Mouse (Mus musculus) T-helper 17 cell (primary cell): Measurements from ENCODE around the gene Mllt11.

Experiments used
- in situ Hi-C, 2 experiments: fragments of 300-600 bp; cut with MboI, MseI; formaldehyde crosslinking; loops; 1 replicate in 1 of 2; 2 replicates in 1 of 2; pipeline ENCODE4 v1.15.1; 2025; ENCODE audit warnings: high pct_unique_total_duplicates in 2 of 2

The Mllt11 gene

DNA sequence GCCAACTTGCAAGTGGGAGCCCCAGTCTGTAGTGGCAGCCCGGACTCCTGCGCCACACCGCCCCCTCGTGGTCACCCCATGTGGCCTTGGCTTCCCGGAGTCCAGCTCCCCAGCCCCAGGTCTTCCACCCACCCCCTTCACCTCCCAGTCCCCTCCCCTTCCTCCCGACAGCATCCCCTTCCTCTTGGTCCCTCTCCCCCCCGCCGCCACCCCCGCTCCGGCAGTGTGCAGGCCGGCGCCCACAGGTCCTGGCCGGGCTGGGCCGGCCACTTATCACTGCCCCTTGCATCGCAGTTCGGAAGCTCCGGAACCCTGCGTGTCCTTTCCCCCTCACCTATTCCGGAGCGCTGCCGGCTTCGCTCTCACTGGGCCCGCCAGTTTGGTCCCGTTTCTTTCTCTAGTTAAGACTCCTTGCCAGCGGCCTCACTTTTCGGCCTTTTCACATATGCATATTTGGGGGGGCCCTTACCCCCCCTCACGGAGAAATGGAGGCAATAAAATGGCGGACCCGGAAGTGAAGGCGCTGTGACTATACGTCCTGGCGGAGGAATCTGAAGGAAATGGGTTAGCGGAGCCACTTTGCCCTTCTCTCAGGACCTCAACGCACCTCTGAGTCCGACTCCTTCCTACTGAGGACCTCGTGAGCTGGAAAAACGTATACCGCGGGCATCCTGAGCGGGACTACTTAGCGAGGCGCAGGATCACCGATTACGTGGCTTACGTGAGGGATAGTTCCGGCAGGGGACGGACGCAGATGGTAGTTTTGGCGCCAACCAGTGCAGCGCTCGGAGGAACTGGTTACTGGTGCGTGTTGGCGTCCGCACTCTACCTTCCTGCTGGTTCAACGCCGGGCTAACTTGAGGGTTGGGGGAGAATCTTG is 14.5 kb downstream of the Mllt11 start, which contains the start of gene Gabpb2:
Gabpb2 (minus strand) TSS at position 662 of the 880 bp plus-strand sequence.
- in situ Hi-C loops, result no loop called here

DNA sequence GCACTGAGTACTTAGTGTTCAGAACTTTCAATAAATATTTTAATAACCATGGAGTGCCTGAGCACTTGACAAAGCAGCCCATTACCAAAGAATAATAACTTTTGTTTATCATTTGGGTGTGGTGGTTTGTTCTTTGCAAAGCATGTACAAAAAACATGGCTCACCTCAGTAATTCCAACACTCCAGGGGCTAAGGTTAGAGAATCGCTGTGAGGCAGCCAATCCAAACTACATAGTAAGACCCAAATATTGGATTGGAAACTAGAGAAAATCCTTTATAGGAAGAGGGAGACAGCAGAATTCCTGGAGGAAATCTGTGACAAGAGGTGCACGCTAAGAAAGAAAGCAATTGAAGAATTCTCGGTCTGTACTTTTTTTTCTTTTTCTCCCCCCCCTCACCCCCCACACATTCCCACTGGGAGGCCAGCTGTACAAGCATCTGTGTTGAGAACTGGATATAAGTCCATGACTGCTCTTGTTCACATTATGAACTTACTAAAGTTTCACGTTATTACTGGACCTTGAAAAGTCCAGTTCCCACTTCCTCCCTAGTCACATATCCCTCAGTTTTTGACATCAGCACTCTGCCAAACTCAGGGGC is 15.2 kb downstream of the Mllt11 start:
- in situ Hi-C loops, result no loop called here

DNA sequence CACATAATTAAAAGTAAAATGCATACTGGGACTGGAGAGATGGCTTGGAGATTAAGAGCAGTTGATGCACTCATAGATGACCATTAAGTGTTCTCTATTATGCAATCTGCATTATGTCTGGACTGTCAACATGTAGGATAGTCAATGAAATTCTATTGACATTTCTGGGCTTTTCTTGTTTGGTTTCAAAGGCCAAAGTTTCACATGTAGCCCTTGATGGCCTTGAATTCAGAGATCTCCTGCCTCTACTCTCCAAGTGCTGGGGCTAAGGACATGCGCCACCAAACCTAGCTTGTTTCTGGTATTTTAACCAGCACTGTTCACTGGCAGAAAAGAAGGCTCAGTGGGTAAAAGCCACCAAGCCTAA is 18.4 kb downstream of the Mllt11 start:
- in situ Hi-C loops, result loop anchor here in 1 of 2 experiments (5.0 kb wide), 1 partner anchor 71 kb away; the partner anchor contains the start of gene Tnfaip8l2

DNA sequence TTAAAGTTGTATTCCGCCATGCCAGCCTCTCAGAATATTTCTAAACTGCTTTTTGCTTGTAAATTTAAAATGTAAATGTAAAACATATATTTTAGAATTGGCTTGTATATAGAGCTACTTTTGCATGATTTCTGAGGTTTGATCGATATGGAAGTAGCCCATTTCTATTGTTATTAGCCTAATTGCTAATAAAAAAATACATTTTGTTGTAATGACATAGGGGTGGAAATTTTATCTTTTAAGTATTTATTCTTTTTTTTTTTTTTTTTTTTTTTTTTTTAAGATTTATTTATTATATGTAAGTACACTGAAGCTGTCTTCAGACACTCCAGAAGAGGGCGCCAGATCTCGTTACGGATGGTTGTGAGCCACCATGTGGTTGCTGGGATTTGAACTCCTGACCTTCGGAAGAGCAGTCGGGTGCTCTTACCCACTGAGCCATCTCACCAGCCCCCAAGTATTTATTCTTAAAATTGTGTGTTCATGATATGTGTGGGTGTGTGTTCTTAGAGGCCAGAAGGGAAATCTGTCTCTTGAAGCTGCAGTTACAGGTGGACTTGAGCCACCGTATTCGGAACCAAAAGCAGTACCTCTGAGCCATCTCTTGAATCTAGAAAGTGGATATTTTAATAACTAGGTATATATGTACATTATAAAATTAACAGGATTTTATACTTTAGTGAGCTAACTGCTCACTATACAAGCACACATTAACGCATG is 18.9 kb downstream of the Mllt11 start:
- in situ Hi-C loops, result loop anchor here in 1 of 2 experiments (5.0 kb wide), 1 partner anchor 71 kb away; the partner anchor contains the start of gene Tnfaip8l2

DNA sequence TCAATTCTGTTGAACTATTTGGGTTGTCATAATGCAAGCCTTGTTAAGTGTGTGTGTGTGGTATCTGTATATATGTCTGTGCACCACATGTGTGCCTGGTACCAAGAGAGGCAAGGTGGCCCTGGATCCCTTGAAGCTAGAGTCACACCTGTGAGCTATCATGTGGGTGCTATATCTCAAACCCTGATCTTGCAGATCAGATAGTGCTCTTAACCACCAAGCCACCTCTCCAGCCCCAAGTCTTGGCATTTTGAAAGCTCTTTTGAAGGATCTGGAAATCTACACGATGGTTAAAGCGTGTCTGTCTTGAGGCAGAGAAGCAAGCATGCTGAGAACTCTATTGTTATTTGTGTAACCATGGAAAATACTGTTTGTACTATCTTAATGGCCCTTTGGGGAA is 21.4 kb downstream of the Mllt11 start:
- in situ Hi-C loops, result loop anchor here in 1 of 2 experiments (5.0 kb wide), 1 partner anchor 68 kb away; the partner anchor contains the start of gene Tnfaip8l2

DNA sequence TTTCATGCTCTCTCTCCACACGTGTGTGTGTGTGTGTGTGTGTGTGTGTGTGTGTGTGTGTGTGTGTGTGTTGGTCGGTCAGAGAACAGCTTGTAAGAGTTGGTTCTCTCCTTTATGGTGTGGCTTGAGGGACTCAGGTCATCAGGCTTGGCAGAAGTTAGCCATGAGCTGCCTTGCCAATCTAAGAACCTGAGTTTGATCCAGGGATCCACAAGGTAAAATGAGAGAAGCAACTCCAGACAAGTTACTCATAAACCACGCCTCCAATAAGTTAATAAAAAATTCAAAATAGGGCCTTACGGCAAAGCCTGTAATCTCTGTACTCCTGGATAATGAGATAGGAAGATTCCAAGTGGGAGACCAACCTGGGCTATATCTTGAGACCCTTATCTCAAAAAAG is 23.7 kb downstream of the Mllt11 start:
- in situ Hi-C loops, result loop anchor here in 1 of 2 experiments (5.0 kb wide), 1 partner anchor 49 kb away; no protein-coding TSS in a partner anchor

DNA sequence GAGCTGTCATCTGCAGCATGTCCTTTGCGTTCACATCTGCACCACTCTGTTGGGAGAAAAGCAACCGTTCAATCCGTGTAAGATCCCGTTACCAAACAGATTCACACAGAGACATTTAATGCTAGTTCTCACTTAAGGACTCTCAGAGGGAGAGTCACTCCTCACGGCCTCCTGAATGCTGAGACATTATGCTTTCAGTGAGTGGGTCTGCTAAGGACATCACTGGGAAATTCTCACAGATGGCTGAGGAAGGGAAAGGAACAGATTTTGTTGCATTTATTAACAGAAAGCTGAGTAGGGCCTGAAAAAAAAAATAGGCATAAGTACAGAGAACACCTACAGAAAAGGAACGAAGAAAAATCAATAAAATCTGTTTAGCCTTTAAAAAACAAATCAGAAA is 28.1 kb downstream of the Mllt11 start:
- in situ Hi-C loops, result no loop called here

DNA sequence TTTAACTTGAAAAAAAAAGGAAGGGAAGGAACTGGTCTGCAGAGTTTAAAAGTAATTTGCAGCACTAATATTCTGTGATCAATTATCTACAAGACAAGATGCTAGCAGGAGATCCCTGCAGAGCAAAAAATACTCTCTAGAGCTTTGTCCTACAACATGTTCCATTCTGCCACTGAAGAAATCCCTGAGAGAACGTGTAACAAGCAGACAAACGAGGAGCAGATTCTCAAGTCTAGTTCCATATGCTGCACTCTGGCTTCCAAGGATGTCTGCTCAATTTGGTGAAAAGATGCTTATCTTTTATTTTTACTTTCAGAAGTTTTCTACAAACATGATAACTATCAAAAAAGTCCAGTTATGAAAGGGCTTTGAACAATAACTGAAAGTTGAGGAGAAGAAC is 31.4 kb downstream of the Mllt11 start:
- in situ Hi-C loops, result no loop called here

DNA sequence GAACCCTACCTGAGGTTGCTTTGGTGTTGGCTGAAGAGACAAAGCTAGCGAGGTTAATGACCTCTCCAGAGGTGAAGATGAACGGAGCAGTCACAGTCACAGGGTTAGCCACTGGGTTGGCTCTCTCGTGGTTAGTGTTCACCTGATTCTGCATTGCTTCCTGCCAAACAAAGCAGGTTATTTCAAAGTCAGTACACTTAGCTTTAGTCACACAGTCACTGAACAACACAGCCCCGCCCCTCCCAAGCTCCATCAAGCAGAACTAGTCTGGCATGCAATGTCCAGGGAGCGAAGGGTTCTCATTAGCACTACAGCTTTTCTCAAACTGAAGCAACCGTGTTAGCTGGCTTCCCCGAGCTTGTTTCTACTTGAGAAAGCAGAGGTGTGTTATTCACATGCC is 31.8 kb downstream of the Mllt11 start:
- in situ Hi-C loops, result no loop called here

DNA sequence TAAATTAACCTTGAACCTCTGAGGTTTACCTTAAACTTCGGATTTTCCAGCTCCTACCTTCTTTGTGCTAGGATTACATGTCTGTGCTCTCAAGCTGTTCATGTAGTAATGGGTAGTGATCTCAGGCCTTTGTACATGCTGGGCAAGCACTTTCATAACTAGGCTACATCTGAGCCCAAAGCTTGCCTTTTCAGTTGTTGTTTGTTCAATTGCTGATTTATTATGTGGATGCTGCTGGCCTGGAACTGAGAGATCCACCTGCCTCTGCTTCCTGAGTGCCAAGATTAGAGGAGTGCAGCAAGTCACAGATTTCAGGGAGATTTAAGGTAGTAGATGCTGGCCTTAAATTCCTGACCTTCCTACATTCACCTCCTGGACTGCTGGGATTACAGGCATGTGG is 32.9 kb downstream of the Mllt11 start:
- in situ Hi-C loops, result no loop called here

DNA sequence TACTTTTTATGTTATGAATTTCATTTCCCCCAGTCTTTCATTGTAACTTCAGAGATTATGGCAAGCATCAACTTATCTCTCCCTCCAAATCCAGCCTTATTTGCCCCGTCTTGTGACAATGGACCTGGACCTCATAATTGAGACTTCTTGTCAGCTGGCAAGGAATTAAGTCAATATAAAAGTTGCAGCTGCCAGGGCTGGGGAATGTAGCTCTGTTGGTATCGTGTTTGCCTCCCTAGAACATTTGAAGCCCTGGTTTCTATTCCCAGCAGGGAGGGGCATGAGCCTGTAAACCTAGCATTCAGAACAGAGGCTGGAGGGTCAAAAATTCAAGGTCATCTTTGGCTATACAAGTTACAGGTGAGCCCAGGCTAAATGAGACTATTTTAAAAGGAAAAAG is 36.2 kb downstream of the Mllt11 start:
- in situ Hi-C loops, result no loop called here

DNA sequence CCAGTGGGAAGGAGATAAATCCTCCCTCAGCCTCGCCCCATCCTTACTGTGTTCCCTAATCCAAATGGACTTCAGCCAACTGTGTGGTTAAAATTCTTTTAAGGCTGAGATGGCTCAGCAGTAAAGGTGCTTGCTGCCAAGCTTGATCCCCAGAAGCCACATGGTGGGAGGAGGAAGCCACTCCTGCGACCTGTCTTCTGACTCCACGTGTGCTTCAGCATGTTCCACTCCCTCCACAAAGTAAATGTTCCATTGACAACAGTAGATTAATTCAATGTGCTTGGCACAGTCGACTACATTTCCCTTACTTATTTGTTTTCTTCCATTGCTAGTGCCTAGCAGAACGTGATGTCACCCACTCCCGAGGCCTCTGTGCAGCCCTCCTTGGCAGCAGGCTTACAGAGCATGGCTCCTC is 37.2 kb downstream of the Mllt11 start:
- in situ Hi-C loops, result no loop called here

DNA sequence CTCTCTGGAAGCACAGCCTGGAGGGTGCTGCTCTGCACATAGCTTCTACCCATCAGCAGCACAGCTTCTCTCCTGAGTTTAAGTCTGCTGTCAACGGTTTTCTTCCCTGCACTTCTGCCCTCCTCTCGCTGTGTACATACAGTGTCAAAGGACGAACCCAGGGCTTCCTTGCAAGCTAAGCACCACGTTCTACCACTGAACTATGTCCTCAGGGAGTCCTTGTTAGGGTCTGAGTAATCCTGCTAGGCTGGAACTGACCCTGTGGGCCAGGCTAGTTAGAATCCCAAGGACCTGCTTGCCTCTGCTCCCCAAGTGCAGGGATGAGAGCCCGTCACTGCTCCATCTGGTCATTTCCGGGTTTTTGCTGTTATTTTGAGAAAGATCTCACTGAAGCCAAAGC is 45.1 kb downstream of the Mllt11 start:
- in situ Hi-C loops, result no loop called here

DNA sequence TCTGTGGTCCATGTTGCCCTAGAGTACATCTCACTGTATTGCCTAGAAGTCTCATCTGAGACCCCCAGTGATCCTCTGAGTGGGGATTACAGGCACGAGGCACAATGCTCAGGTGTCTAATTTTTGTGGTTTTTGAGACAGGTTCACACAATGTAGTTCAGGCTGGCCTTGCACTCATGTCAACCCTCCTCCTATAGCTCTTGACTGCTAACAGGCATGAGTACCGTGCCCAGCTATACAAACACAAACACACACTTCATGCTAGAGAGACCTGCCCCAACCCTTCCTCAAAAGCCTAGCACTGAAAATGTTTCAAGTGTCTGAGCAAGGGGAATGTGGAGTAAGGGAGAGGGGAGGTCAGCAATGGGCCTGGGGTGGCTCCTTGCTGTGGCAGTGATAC is 45.9 kb downstream of the Mllt11 start:
- in situ Hi-C loops, result no loop called here

DNA sequence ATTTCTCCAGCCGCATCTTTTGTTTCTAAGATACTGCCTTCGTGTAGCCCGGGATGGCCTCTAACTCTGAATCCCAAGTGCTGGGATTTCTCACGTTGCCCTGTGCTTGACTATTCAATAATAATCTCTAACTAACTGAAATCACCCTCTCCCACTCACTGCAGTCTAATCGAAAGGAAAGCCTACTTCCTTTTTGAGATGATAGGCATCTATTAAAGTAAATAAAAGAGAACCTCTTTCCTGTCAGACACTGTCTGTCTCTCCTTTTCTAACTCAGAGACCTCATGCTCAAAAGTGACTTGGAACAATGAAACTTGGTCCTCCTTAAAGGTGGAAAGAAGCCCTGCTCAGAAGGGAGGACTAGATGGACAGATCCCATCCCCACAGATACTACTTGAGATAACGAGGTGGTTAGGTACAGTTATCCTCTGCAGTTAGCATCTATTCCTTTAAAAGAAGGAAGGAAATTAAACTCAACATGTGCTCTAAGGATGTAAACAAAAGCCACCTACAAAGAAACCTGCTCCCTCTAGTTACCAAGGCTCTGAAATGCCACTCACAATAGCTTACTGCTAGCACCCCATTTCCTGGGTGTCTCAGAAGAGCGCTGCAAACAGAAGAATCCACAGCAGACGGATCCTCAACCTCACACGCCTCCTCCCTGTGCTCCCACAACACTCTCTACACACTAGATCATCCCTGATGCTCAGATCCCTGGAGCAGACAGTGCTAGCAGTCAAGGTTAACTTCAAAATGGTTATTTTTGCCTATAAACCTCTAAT is 47.0 kb downstream of the Mllt11 start:
- in situ Hi-C loops, result no loop called here

DNA sequence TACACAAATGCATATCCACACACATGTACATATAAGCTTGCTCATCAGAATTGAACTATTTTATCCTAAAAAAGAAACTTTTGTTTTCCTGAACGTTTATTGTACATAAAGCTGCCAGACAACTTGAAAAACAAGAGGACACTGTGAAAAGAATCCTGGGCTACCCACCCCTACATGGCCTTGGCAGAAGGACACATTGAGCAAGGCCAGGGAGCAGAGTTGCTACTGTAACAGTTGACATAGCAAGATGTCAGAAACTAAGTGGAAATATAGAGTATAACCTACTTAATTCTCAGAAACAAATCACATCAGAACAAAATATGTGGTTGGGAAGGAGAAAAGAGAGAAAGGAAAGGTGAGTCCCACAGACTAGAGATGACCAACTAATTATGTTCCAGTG is 50.1 kb downstream of the Mllt11 start:
- in situ Hi-C loops, result no loop called here

DNA sequence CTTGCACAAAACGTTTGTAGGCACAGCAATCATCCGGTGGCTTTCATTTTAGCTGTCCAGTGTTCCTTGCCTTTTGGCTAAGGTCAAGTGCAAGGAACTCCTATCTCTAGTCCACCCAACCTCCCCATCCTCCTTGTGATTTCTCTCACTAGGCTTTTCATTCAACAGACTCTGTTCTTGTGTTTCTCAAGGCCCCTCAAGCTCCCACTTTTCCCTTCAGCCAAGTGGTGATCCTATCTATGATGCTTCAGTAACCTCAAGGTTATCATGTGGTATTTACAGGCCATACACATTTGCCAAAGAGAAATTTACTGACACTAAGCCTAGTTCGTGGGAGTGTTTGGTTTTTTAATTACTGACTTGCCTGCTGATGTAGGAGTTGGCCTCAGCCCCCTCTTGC is 52.1 kb downstream of the Mllt11 start:
- in situ Hi-C loops, result loop anchor here in 1 of 2 experiments (10.0 kb wide), 1 partner anchor 585 kb away; no protein-coding TSS in a partner anchor

DNA sequence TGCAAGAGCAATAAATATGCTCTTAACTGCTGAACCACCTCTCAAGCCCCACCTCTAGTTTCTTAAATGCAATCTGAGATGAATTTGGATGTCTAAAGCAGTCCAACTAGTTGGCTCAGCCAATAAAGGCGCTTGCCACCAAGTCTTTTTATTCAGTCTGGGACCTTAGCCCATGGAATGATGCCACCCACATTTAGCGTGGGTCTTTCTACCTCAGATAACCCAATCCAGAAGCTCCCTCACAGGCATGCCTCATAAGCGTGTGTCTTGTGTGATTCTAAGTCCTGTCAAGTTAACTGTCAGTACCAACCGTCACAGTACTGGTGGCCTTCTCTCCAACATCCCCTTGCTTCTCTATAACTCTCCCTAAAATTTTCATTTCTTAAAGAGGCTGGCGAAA is 53.0 kb downstream of the Mllt11 start:
- in situ Hi-C loops, result loop anchor here in 1 of 2 experiments (10.0 kb wide), 1 partner anchor 584 kb away; no protein-coding TSS in a partner anchor

DNA sequence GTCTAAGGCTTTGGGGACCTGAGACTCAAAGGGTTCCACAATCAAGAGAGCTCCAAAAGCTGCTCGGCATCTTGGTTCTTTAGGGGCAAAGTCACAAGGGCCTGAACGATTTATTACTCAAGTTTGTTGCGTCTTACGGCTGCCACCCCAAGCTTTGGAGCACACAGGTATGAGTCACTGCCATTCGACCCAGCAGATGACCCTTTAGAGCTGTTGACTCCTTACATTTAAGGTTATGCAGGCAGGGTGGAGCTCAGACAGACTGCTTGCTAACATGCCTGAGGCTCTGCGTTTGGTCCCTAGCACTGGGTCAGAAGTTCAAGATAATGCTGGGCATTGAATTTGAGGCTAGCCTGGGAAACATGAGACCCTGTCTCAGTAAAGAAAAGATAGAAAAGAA is 54.4 kb downstream of the Mllt11 start:
- in situ Hi-C loops, result loop anchor here in 1 of 2 experiments (10.0 kb wide), 1 partner anchor 583 kb away; no protein-coding TSS in a partner anchor

DNA sequence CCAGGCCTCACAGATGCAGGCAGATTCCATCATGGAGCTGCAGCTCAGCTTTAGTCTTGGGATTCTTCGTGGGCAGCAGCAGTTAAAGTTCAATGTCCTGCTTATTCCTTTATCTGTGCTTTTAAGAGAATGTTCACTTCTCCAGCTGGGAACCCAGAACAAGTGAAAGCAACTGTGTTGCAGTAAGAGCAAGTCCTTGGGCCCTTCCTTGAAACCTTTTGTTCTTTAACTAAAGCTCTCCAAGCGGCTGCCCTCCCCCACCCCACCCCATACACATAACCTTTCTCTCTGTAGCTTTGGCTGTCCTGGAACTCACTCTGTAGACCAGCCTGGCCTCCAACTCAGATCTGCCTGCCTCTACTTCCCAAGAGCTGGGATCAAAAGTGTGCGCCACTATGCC is 55.5 kb downstream of the Mllt11 start:
- in situ Hi-C loops, result loop anchor here in 1 of 2 experiments (10.0 kb wide), 1 partner anchor 582 kb away; no protein-coding TSS in a partner anchor
